Mouse (Mus musculus) heart, postnatal 0 days (tissue): ENCODE measurements around the gene Vps18. TPM values are rescaled to one million over a fixed set of nuclear protein-coding genes. Genes with fewer than 3 reads are reported as not detected.
A peak's percentile ranks its signal among the peaks of the same experiment; 100 is the strongest.

Experiments used
- ATAC-seq: fragments of 200-750 bp; cut with Nextera tagmentation; 2 replicates; pipeline ENCODE4 v1.8.0; 2017; ENCODE audit warnings: low read depth, moderate number of reproducible peaks, moderate library complexity; ENCODE audit not compliant: insufficient read depth
- DNase-seq: peaks from one replicate; pipeline ENCODE4 v3.0.0-alpha.2; 2016; ENCODE audit warnings: low spot score
- H3K27ac ChIP-seq: fragments of 300-500 bp; sonication (generic); 2 replicates; pipeline ENCODE4 v1.5.1; 2014; ENCODE audit warnings: low read depth, mild to moderate bottlenecking
- H3K27me3 ChIP-seq: fragments of 300-500 bp; sonication (generic); 2 replicates; pipeline ENCODE4 v1.6.1; 2014; ENCODE audit warnings: low read length, mixed read lengths; ENCODE audit not compliant: control insufficient read depth, insufficient read depth
- H3K36me3 ChIP-seq: fragments of 300-500 bp; sonication (generic); replicated peaks from 2 replicates; pipeline ENCODE4 v1.6.1; 2014; ENCODE audit warnings: low read length, mixed read lengths; ENCODE audit not compliant: control insufficient read depth, insufficient read depth
- H3K4me1 ChIP-seq: fragments of 300-500 bp; sonication (generic); 2 replicates; pipeline ENCODE4 v1.6.1; 2014; ENCODE audit warnings: antibody characterized with exemption; ENCODE audit not compliant: control insufficient read depth, insufficient read depth
- H3K4me2 ChIP-seq: fragments of 300-500 bp; sonication (generic); 2 replicates; pipeline ENCODE4 v1.6.1; 2014; ENCODE audit warnings: low read depth, mild to moderate bottlenecking, low read length, moderate library complexity
- H3K4me3 ChIP-seq: fragments of 300-500 bp; sonication (generic); 2 replicates; pipeline ENCODE4 v1.5.1; 2014; ENCODE audit warnings: low read depth, low read length
- H3K9ac ChIP-seq: fragments of 300-500 bp; sonication (generic); replicated peaks from 2 replicates; pipeline ENCODE4 v1.6.1; 2014; ENCODE audit warnings: low read depth, low read length, mixed read lengths
- H3K9me3 ChIP-seq: fragments of 300-500 bp; sonication (generic); replicated peaks from 2 replicates; pipeline ENCODE4 v1.6.1; 2016; ENCODE audit warnings: low read length; ENCODE audit not compliant: control insufficient read depth
- CTCF ChIP-seq: IDR thresholded peaks from 2 replicates; pipeline ENCODE4 v1.5.1; 2016; ENCODE audit warnings: antibody characterized with exemption, control low read depth, low read depth
- EP300 ChIP-seq: IDR thresholded peaks from 2 replicates; pipeline ENCODE4 v1.6.1; 2016; ENCODE audit warnings: antibody characterized with exemption, low read depth
- WGBS: fragments of 180-500 bp; shearing (Covaris S2); extraction: QIAGEN DNeasy Blood & Tissue Kit; methylation state at CpG from one replicate; pipeline ENCODE4 v1.1.7; 2014; 5-methylcytosine and 5-hydroxymethylcytosine counted together
- polyA plus RNA-seq: library from polyadenylated mRNA; unstranded; fragments of >200 nt; fragmentation: Nextera tagmentation; extraction: Ambion mirVana; gene quantifications from 2 replicates; pipeline ENCODE4 v1.2.1, GENCODE M21; 2015
- total RNA-seq: library from RNA; depleted of rRNA; stranded (reverse); fragments of >200 nt; gene quantifications from 2 replicates; pipeline ENCODE4 v1.2.3, GENCODE M21; 2014; ENCODE audit warnings: low replicate concordance

Gene Vps18
- total and polyA plus RNA-seq, 2 experiments from 2014 or later, result 8.0 to 14.3 TPM

GRCm38 (mm10) chr2:119260518-119260917 lies 28.0 kb upstream of the Vps18 start:
- Histone ChIP-seq H3K4me3 (no peak overlapping the region), H3K27me3 (0 out of 2 replicates have a peak, but pooled peaks cover 3% of the 10 kb centered on the region), H3K27ac (no peak overlapping the region), H3K9ac (no peak overlapping the region), H3K4me2 (no peak overlapping the region), H3K4me1 (no peaks in the 10 kb centered on the region), H3K36me3 (no peaks in the 10 kb centered on the region), H3K9me3 (no peaks in the 10 kb centered on the region)
- TF ChIP-seq EP300 (no peak), CTCF (no peak)
- DNase-seq, result no peak
- ATAC-seq, result no peak
- 65% methylated on average over 1 of the region's 1 CpGs for WGBS

- TF ChIP-seq EP300 (no peak), CTCF (no peak)
- no peak overlapping the region for H3K4me2 ChIP-seq
- no peak overlapping the region for H3K4me3 ChIP-seq
- H3K9me3 ChIP-seq, result no peaks in the 10 kb centered on the region
- no peaks in the 10 kb centered on the region for H3K36me3 ChIP-seq
- no peak overlapping the region for H3K27ac ChIP-seq
- H3K4me1 ChIP-seq, result no peaks in the 10 kb centered on the region
- no peak for DNase-seq
- no peak for ATAC-seq
- H3K9ac ChIP-seq, result no peak overlapping the region
- 0 out of 2 replicates have a peak, but pooled peaks cover 3% of the 10 kb centered on the region for H3K27me3 ChIP-seq
- 15% methylated on average over 2 of the region's 2 CpGs for WGBS
Observed at GRCm38 (mm10) chr2:119261326-119261725, 27.2 kb upstream of the Vps18 start.

GRCm38 (mm10) chr2:119262978-119263377 lies 25.6 kb upstream of the Vps18 start:
- Histone ChIP-seq H3K36me3 (no peaks in the 10 kb centered on the region), H3K27me3 (no peaks in the 10 kb centered on the region), H3K9ac (no peak overlapping the region), H3K9me3 (no peaks in the 10 kb centered on the region), H3K4me2 (peak overlapping the region; percentile 48), H3K4me1 (no peaks in the 10 kb centered on the region), H3K4me3 (peak overlapping the region; percentile 10), H3K27ac (no peak overlapping the region)
- 17% methylated on average over 8 of the region's 8 CpGs for WGBS
- ATAC-seq (peak; percentile 72), DNase-seq (peak; percentile 50)
- no peak for TF ChIP-seq EP300
- TF ChIP-seq CTCF, result no peak

GRCm38 (mm10) chr2:119263813-119264212 lies 24.7 kb upstream of the Vps18 start:
- H3K27ac ChIP-seq, result no peak overlapping the region
- WGBS, result 66% methylated on average over 5 of the region's 5 CpGs
- H3K4me2 ChIP-seq, result no peak overlapping the region
- TF ChIP-seq CTCF (no peak), EP300 (no peak)
- DNase-seq (no peak), ATAC-seq (no peak)
- no peak overlapping the region for H3K4me3 ChIP-seq
- H3K9me3 ChIP-seq, result no peaks in the 10 kb centered on the region
- no peaks in the 10 kb centered on the region for H3K4me1 ChIP-seq
- no peaks in the 10 kb centered on the region for H3K36me3 ChIP-seq
- no peak overlapping the region for H3K9ac ChIP-seq
- H3K27me3 ChIP-seq, result peaks cover under 1% of the 10 kb centered on the region; the same call in 1 of the 2 replicates

- DNase-seq, result no peak
- Histone ChIP-seq H3K4me3 (peak overlapping the region; percentile 60), H3K9me3 (no peaks in the 10 kb centered on the region), H3K27me3 (peaks cover 20% of the 10 kb centered on the region; the same call in 1 of the 2 replicates), H3K9ac (no peak overlapping the region), H3K36me3 (no peaks in the 10 kb centered on the region), H3K27ac (no peak overlapping the region), H3K4me1 (peaks cover 6% of the 10 kb centered on the region; the same call in 1 of the 2 replicates), H3K4me2 (peak overlapping the region; percentile 96)
- no peak for ATAC-seq
- 51% methylated on average over 9 of the region's 9 CpGs for WGBS
- TF ChIP-seq CTCF (no peak), EP300 (no peak)
Observed at GRCm38 (mm10) chr2:119270286-119270642, 18.3 kb upstream of the Vps18 start.

- H3K9ac ChIP-seq, result peak within 1 kb of the TSS; percentile 57; the same call in 1 of the 2 replicates
Observed at GRCm38 (mm10) chr2:119270643-119271331, 17.8 kb upstream of the Vps18 start, which contains the start of gene Rhov. TSS of gene Rhov (minus strand) at chr2:119271272.

More at GRCm38 (mm10) chr2:119270643-119271331, 17.8 kb upstream of the Vps18 start, which contains the start of gene Rhov:
- Histone ChIP-seq H3K4me2 (peak within 1 kb of the TSS; percentile 96), H3K9me3 (no peaks in the 10 kb centered on the region), H3K4me3 (peak within 1 kb of the TSS; percentile 60), H3K4me1 (peaks cover 6% of the 10 kb centered on the region; the same call in 1 of the 2 replicates), H3K36me3 (no peaks in the 10 kb centered on the region), H3K27ac (no peak within 1 kb of the TSS), H3K27me3 (peaks cover 20% of the 10 kb centered on the region; the same call in 1 of the 2 replicates)
- DNase-seq, result peak; percentile 30
- peak; percentile 67 for ATAC-seq
- 2% methylated on average over 48 of the region's 49 CpGs for WGBS
- TF ChIP-seq EP300 (no peak), CTCF (0 out of 2 replicates have a peak, but pooled peaks have one; percentile 7)
